Comparison of ENCODE assay signal across 8 mouse cellular contexts in the genomic region with DNA sequence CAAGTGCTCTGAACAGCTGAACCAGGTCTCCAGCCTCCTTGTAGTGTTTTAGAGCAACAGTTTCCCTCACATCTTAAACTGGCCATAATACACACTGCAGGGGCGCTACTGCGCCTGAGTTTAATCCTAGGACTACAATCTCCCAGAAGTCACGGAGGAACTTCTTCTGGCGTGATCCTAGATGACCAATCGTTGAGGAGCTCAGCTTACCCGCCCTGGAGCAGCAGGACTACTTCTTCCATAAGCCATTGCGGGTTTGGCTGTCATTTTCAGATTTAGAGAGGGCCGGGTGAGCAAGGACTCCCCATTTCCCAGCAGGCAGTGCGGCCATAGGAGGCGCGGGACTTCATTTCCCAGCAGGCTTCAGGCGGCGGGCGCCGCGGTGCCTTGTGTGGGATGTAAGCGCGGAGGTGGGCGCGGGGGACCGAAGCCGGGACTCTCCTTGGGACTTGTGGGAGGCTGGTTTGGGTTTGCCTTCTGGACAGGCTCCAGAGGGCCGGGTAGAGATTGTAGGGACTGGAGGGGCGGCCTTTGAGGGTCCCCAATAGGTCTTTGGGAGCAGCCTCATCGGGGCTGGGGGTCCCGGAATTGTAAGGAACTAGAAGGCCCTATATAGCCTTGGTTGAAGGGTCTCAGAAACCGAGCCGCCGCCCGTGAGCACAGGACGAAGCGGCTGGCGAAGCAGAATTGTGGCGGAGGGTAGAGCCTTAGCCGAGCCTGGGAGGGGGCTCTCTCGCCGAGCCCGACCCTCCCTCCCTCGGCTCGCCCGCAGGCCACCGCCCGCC. TPM values are rescaled to one million over a fixed set of nuclear protein-coding genes. Genes with fewer than 3 reads are reported as not detected.
DNase-seq lines count a peak whose midpoint lies in the region; ATAC-seq and TF ChIP-seq lines count a peak whose summit lies in the region.

A gene (plus strand): TSS at position 307 of the 785 bp plus-strand sequence.

- H3K4me3 ChIP-seq in CH12.LX (replicated peaks in 1 of 3; ENCODE audit: low read depth in 2 of 3, low read length in 2 of 3, poor library complexity in 1 of 3) = peak within 1 kb of the TSS; percentile 78 to 87 (median 79)
- peak within 1 kb of the TSS; percentile 88 for H3K4me3 ChIP-seq in forebrain, embryonic 11.5 days (ENCODE audit: low read depth, low read length)
- H3K4me3 ChIP-seq in heart, embryonic 16.5 days (ENCODE audit: low read length) = peak within 1 kb of the TSS; percentile 73
- peak within 1 kb of the TSS; percentile 73 for H3K4me3 ChIP-seq in liver, embryonic 15.5 days (replicated peaks)
- peak within 1 kb of the TSS; percentile 89 for H3K4me3 ChIP-seq in neural tube, embryonic 12.5 days

- peak within 1 kb of the TSS; percentile 76 for H3K9ac ChIP-seq in CH12.LX (ENCODE audit: insufficient read depth, low read depth)
- H3K9ac ChIP-seq in forebrain, embryonic 11.5 days (ENCODE audit: low read length) = peak within 1 kb of the TSS; percentile 85
- H3K9ac ChIP-seq in heart, embryonic 16.5 days (ENCODE audit: low read length) = peak within 1 kb of the TSS; percentile 86
- H3K9ac ChIP-seq in liver, embryonic 15.5 days = peak within 1 kb of the TSS; percentile 77
- H3K9ac ChIP-seq in neural tube, embryonic 12.5 days = peak within 1 kb of the TSS; percentile 85

- H3K36me3 ChIP-seq in CH12.LX (replicated peaks in 1 of 2; ENCODE audit: control insufficient read depth in 1 of 2, insufficient read depth in 1 of 2, low read length in 1 of 2) = peaks cover 27 to 32% of the 10 kb centered on the region in 2 experiments
- peaks cover 4% of the 10 kb centered on the region; the same call in 1 of the 2 replicates for H3K36me3 ChIP-seq in forebrain, embryonic 11.5 days (ENCODE audit: control insufficient read depth, insufficient read depth, low read length)
- H3K36me3 ChIP-seq in heart, embryonic 16.5 days (ENCODE audit: control insufficient read depth, insufficient read depth) = peaks cover 23% of the 10 kb centered on the region
- peaks cover 33% of the 10 kb centered on the region for H3K36me3 ChIP-seq in liver, embryonic 15.5 days (replicated peaks)
- peaks cover 31% of the 10 kb centered on the region for H3K36me3 ChIP-seq in neural tube, embryonic 12.5 days

- ATAC-seq in forebrain, embryonic 11.5 days (replicated peaks; ENCODE audit: low FRiP score) = peak; percentile 93
- peak; percentile 94 for ATAC-seq in heart, embryonic 16.5 days (replicated peaks; ENCODE audit: extremely low read depth, insufficient read depth, low FRiP score)
- peak; percentile 84 for ATAC-seq in liver, embryonic 15.5 days (ENCODE audit: insufficient read depth)
- peak; percentile 92 for ATAC-seq in neural tube, embryonic 12.5 days (ENCODE audit: low FRiP score, low read depth)

- peaks cover 35 to 68% of the 10 kb centered on the region in 2 experiments for H3K4me1 ChIP-seq in CH12.LX (ENCODE audit: control insufficient read depth in 1 of 2, insufficient read depth in 2 of 2)
- peaks cover 14% of the 10 kb centered on the region for H3K4me1 ChIP-seq in forebrain, embryonic 11.5 days (replicated peaks; ENCODE audit: control insufficient read depth, insufficient read depth, low read length)
- H3K4me1 ChIP-seq in heart, embryonic 16.5 days (ENCODE audit: control insufficient read depth, insufficient read depth, low read length) = peaks cover 29% of the 10 kb centered on the region
- H3K4me1 ChIP-seq in liver, embryonic 15.5 days (replicated peaks) = peaks cover 71% of the 10 kb centered on the region
- peaks cover 29% of the 10 kb centered on the region for H3K4me1 ChIP-seq in neural tube, embryonic 12.5 days

- DNase-seq in CH12.LX (ENCODE audit: extremely low read depth) = peak; percentile 96
- peak; percentile 92 for DNase-seq in c-Kit-positive CD71-positive TER-119-negative erythroid progenitor cells, embryonic 14.5 days (ENCODE audit: low read depth)
- DNase-seq in forebrain, embryonic 11.5 days (ENCODE audit: low spot score) = peak; percentile 96
- DNase-seq in kidney, postnatal 36 days = peak; percentile 95 to 98
- peak; percentile 100 for DNase-seq in telencephalon, adult 2 months (ENCODE audit: low read depth, low spot score)

- dilution Hi-C loops in CH12.LX (cut with MboI; ENCODE audit: extremely low pct_ligation_motif_present, extremely low pct_unique_long_range_greater_than_20kb, low sequenced_read_pairs) = no loop called here

- TF ChIP-seq POLR2A in CH12.LX (IDR thresholded peaks at IDR 0.05; ENCODE audit: low read depth, low read length) = peak; percentile 67

- TF ChIP-seq CTCF in CH12.LX (conservative IDR thresholded peaks at IDR 0.05 in 1 of 2, IDR thresholded peaks at IDR 0.05 in 1 of 2; ENCODE audit: low read depth in 2 of 2, low read length in 2 of 2) = peak in 1 of 2 experiments; percentile 38; a peak in 2 of 4 replicates

- H3K9me3 ChIP-seq in CH12.LX (replicated peaks; ENCODE audit: low read length) = no peaks in the 10 kb centered on the region
- H3K9me3 ChIP-seq in forebrain, embryonic 11.5 days (ENCODE audit: control insufficient read depth, low read length) = no peaks in the 10 kb centered on the region
- no peaks in the 10 kb centered on the region for H3K9me3 ChIP-seq in heart, embryonic 16.5 days (replicated peaks; ENCODE audit: control insufficient read depth, low read length)
- no peaks in the 10 kb centered on the region for H3K9me3 ChIP-seq in liver, embryonic 15.5 days (replicated peaks)
- no peaks in the 10 kb centered on the region for H3K9me3 ChIP-seq in neural tube, embryonic 12.5 days

- in situ Hi-C loops in CH12.LX (cut with MboI; ENCODE audit: low pct_ligation_motif_present, low pct_unique_long_range_greater_than_20kb, low sequenced_read_pairs) = no loop called here

- WGBS in forebrain, embryonic 11.5 days = under 1% methylated on average over 42 of the region's 43 CpGs
- under 1% methylated on average over 40 of the region's 43 CpGs for WGBS in heart, embryonic 16.5 days
- 0% methylated on average over 39 of the region's 43 CpGs for WGBS in liver, embryonic 15.5 days (ENCODE audit: insufficient replicate concordance)
- under 1% methylated on average over 43 of the region's 43 CpGs for WGBS in neural tube, embryonic 12.5 days

- peak within 1 kb of the TSS; percentile 40; the same call in 1 of the 2 replicates for H3K27ac ChIP-seq in CH12.LX (ENCODE audit: insufficient read depth, low read depth)
- H3K27ac ChIP-seq in forebrain, embryonic 11.5 days (ENCODE audit: low read depth, low read length) = peak within 1 kb of the TSS; percentile 69
- peak within 1 kb of the TSS; percentile 91 for H3K27ac ChIP-seq in heart, embryonic 16.5 days (ENCODE audit: low read length)
- H3K27ac ChIP-seq in liver, embryonic 15.5 days (replicated peaks) = peak within 1 kb of the TSS; percentile 82
- H3K27ac ChIP-seq in neural tube, embryonic 12.5 days = peak within 1 kb of the TSS; percentile 46; the same call in 1 of the 2 replicates

- peak within 1 kb of the TSS; percentile 85 for H3K4me2 ChIP-seq in CH12.LX (ENCODE audit: insufficient read depth, low read depth, poor library complexity, severe bottlenecking)
- peak within 1 kb of the TSS; percentile 98 for H3K4me2 ChIP-seq in forebrain, embryonic 11.5 days (ENCODE audit: low read depth, low read length, severe bottlenecking)
- H3K4me2 ChIP-seq in heart, embryonic 16.5 days (ENCODE audit: low read depth, low read length) = peak within 1 kb of the TSS; percentile 68
- H3K4me2 ChIP-seq in liver, embryonic 15.5 days = peak within 1 kb of the TSS; percentile 99
- peak within 1 kb of the TSS; percentile 95 for H3K4me2 ChIP-seq in neural tube, embryonic 12.5 days (replicated peaks)

- H3K79me2 ChIP-seq in CH12.LX (replicated peaks; ENCODE audit: control insufficient read depth, extremely low read depth, insufficient read depth, poor library complexity, severe bottlenecking) = peaks cover 22% of the 10 kb centered on the region

- no peaks in the 10 kb centered on the region for H3K27me3 ChIP-seq in CH12.LX (replicated peaks)
- no peaks in the 10 kb centered on the region for H3K27me3 ChIP-seq in forebrain, embryonic 11.5 days (ENCODE audit: control insufficient read depth, insufficient read depth, low read length)
- no peaks in the 10 kb centered on the region for H3K27me3 ChIP-seq in heart, embryonic 16.5 days (ENCODE audit: control insufficient read depth, insufficient read depth, low read length)
- no peaks in the 10 kb centered on the region for H3K27me3 ChIP-seq in liver, embryonic 15.5 days
- no peaks in the 10 kb centered on the region for H3K27me3 ChIP-seq in neural tube, embryonic 12.5 days (replicated peaks)

- TF ChIP-seq RAD21 in CH12.LX (IDR thresholded peaks at IDR 0.05; ENCODE audit: low read depth, low read length) = no peak; the same call in none of the 2 replicates

- TF ChIP-seq EP300 in CH12.LX (IDR thresholded peaks at IDR 0.05; ENCODE audit: low read length) = no peak

TF ChIP-seq in CH12.LX, 34 proteins besides CTCF, POLR2A, EP300 and RAD21 (continues in another document):
- TF ChIP-seq MXI1 (IDR thresholded peaks at IDR 0.05; ENCODE audit: low read depth, low read length) = 0 out of 2 replicates have a peak, but pooled peaks have one; percentile 66
- TF ChIP-seq E2F4 (IDR thresholded peaks at IDR 0.05; ENCODE audit: insufficient replicate concordance, low read depth, low read length) = peak; percentile 84; the same call in 1 of the 2 replicates
- peak; percentile 43; the same call in 1 of the 2 replicates for TF ChIP-seq CHD2 (IDR thresholded peaks at IDR 0.05; ENCODE audit: low read length)
- peak; percentile 59 for TF ChIP-seq NRF1 (IDR thresholded peaks at IDR 0.05; ENCODE audit: low read depth, low read length)
- TF ChIP-seq SMC3 (IDR thresholded peaks at IDR 0.05; ENCODE audit: low read depth, low read length) = no peak
- TF ChIP-seq POLR2AphosphoS2 (IDR thresholded peaks at IDR 0.05; ENCODE audit: low read depth, low read length) = no peak; the same call in 1 of the 2 replicates
- TF ChIP-seq JUND (conservative IDR thresholded peaks at IDR 0.05; ENCODE audit: low read depth, low read length) = no peak
- no peak for TF ChIP-seq ZKSCAN1 (IDR thresholded peaks at IDR 0.05; ENCODE audit: borderline replicate concordance, low read depth, low read length)
- TF ChIP-seq ZNF384 (IDR thresholded peaks at IDR 0.05; ENCODE audit: low read depth, low read length) = no peak
- peak; percentile 27; the same call in 1 of the 2 replicates for TF ChIP-seq GABPA (IDR thresholded peaks at IDR 0.05; ENCODE audit: insufficient replicate concordance, low read depth, low read length)
- TF ChIP-seq SIN3A (IDR thresholded peaks at IDR 0.05; ENCODE audit: low read length) = 0 out of 2 replicates have a peak, but pooled peaks have one; percentile 72
- no peak for TF ChIP-seq PAX5 (IDR thresholded peaks at IDR 0.05; ENCODE audit: low read length)

RNA-seq across cellular contexts. Expression of the gene that starts here (rescaled TPM):
- total RNA-seq in CH12.LX (2012; rRNA removed) = 42.9 and 43.0 TPM in 2 replicates
- 23.5 and 24.9 TPM in 2 replicates for total RNA-seq in CH12.LX (2014; rRNA removed)
- polyA plus RNA-seq in CH12.LX (2012; ENCODE audit: insufficient read length, low read depth) = 50.7 and 67.8 TPM in 2 replicates
- polyA plus RNA-seq in forebrain, embryonic 11.5 days (2014; fragmentation: Nextera tagmentation; extraction: Ambion mirVana) = 83.5 and 97.8 TPM in 2 replicates
- 45.8 and 47.8 TPM in 2 replicates for polyA plus RNA-seq in heart, embryonic 16.5 days (2015; fragmentation: Nextera tagmentation; extraction: Ambion mirVana)
- polyA plus RNA-seq in liver, embryonic 15.5 days (2015; fragmentation: Nextera tagmentation; extraction: Ambion mirVana) = 25.1 and 25.4 TPM in 2 replicates
- polyA plus RNA-seq in neural tube, embryonic 12.5 days (2016; fragmentation: Nextera tagmentation; extraction: Ambion mirVana) = 93.3 and 93.5 TPM in 2 replicates

Comparison
In these comparisons a context has a peak if more than half of its experiments do, and no peak if none do; other contexts are left out.
1. Peak in every context shown above with its lines: DNase-seq, ATAC-seq, H3K4me3 ChIP-seq and H3K27ac ChIP-seq.
2. H3K27ac ChIP-seq: peak in every context shown above with its lines; median percentile 91 in heart, embryonic 16.5 days; 82 in liver, embryonic 15.5 days; 69 in forebrain, embryonic 11.5 days; 46 in neural tube, embryonic 12.5 days; 40 in CH12.LX.